Mouse (Mus musculus): Measurements from ENCODE around the gene Plk3.
"Not testable (repeated sequence)": the region's sequence is repeated elsewhere in the genome, so short reads cannot be mapped to it uniquely, and the experiment has no call there.

Plk3 gene

DNA sequence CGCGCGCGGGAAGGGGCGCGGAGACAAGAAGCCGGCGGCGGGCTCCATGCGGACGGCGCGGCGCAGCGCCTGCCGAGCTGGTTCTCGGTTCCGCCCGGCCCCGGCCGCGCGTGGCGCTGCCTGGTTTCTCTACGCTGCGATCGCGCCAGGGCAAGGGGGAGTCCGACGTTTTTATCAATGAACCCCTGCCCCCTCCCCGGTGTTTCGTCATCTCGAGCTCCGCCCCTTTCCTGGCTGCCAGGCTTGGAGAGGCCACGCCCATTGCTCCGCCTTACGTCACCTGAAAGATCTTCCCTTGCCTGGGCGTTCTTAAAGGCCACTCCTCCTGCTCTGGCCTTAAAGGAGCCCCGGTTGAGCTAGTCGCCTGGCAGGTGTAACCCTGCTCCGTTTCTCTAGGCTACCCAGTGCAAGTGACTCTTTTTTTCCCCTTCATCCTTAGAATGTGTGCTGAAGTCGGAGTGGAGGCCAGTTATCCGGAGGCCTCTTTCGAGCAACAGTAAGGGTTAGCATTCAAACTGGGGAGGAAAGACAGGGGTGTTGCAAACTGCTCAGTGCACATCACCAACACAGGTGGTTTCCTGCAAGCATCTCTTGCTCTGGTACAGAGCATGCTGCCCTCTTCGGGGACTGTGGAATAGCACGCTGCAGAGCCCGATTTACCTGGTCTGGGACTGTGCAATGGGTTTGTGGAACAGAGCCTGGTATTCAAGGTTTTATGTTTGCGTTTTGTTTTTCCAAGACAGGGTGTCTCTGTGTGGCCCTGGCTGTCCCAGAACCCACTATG, at the start of gene Plk3:
Plk3 (minus strand) TSS at position 147 of the 784 bp plus-strand sequence.
- DNase-seq: peak; percentile 96 to 99

GRCm38 (mm10) chr4:117182759-117183096, 49.0 kb upstream of the Plk3 start:
- DNase-seq: not testable (repeated sequence)

DNA sequence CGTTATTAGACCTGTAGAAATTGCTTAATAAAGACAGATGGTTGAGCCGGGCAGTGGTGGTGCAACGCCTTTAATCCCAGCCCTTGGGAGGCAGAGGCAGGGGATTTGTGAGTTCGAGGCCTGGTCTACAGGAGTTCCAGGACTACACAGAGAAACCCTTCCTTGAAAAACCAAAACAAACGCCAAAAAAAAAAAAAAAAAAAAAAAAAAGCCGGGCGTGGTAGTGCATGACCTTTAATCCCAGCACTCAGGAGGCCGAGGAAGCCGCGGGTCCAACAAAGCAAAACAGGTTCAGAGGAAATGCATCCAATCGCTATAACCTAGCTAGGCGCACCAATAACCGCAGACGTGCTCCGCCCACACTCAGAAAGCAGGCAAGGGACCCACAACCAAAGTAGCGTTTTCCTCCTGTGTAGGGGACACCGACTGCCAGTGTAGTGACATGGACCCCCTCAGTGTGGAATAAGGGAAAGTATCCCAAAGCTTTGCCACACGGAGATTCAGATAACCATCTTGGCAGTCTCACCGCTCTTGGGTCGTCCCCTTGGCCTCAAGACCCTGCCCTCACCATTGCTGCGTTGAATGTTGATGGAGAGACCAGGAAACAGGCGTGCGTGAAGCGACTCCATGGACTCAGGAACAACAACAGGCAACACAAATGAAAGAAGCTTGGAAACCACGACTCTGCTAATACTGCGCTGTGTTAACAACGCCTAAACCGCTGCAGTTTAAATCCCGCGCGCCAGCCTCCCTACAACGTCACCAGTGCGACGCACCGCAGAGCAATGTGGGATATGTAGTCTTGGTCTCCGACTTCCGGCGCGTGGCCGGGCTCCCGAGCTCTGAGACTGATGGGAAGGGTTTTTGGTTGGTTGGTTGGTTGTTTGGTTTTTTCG, 48.3 kb upstream of the Plk3 start, which contains the start of gene Kif2c:
Kif2c (minus strand) TSS at position 777 of the 896 bp plus-strand sequence.
- DNase-seq: peak; percentile 89 to 93

DNA sequence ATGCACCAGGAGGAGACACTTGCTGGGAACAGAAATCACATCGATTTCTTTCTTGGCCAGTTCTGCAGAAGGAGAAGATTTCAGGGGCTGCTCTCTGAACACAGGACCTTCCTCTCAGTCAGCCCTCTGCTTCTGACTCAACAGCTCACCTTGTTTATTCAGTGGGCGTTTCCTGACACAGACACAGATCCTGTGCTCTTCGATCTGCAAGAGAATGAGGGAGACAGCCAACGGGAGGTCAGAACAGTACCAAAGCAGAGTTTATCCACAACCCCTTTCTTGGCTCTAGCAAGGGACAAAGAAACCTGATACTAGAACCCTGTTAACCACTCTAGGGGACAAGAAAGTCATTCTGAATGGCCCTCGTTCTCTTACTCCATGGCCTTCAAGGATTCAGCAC, 36.2 kb upstream of the Plk3 start:
- DNase-seq: no peak

GRCm38 (mm10) chr4:117161183-117161582, 27.4 kb upstream of the Plk3 start:
- no peak for DNase-seq

GRCm38 (mm10) chr4:117159666-117160065, 25.9 kb upstream of the Plk3 start:
- no peak for DNase-seq

DNA sequence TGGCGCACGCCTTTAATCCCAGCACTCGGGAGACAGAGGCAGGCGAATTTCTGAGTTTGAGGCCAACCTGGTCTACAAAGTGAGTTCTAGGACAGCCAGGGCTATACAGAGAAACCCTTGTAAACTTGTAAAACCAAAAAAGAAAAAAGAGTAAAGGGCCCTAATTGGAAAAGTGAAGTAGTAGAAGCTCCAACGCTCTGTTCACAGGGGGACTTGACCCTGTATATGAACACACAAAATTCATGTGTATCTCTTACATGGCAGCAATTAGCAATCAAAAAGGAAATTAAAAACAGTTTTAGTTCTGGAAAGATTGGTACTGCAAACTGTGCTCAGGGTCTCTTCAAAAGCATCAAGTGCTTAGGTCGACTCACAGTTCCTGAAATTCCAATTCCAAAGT, 22.6 kb upstream of the Plk3 start:
- DNase-seq: no peak

DNA sequence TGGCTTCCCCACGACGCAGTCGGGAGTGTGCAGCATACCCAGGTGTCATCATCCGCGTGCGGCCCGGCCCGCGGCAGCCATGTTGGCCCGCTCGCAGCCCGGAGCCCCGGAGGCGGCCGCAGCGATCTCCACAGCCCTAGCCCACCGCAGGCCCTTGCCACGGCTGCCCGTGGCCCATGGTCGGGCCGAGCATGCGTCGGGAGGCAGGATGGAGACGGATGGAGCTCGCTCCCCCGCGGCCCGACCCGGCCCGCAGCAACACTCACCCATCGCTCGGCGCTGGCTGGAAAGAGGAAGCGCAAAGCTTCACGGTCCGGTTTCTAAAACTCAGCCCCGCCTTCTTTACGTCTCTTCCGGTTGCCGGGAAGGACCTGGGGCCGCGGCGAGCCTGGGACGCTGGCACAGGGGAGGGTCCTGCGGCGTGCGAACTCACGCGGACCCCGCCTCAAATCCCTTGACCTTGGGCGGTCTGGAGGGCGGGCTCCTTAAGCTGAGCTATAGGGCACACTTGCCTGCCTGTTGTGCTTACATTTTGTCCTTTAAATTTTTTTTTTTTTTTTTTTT, 22.1 kb upstream of the Plk3 start, which contains the start of gene Rps8:
Rps8 (minus strand) TSS at position 452 of the 564 bp plus-strand sequence.
- peak; percentile 86 to 88 for DNase-seq

GRCm38 (mm10) chr4:117155020-117155791, 21.4 kb upstream of the Plk3 start:
- DNase-seq: no peak

GRCm38 (mm10) chr4:117152714-117153113, 19.0 kb upstream of the Plk3 start:
- DNase-seq: no peak

DNA sequence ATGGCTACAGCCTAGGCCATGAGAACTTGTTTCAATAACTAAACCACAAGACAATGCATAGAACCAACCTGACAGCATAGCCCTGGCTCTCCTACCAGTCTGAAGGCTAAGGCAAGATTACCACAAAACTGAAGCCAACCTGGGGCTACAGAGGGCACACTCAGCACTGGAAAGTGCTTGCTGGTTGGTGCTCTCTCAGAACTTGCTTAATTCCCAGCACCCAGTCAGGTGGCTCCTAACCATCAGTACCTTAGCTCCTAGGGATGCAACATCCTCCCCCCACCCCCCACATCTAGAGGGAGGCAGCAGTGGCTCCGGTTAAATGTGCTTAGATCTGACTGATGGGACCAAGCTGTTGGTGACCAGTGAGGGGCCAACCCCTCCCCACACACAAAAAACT, 17.7 kb upstream of the Plk3 start:
- DNase-seq: no peak

- DNase-seq: no peak
These were observed 16.5 kb upstream of the Plk3 start for GRCm38 (mm10) chr4:117150212-117150733.

DNA sequence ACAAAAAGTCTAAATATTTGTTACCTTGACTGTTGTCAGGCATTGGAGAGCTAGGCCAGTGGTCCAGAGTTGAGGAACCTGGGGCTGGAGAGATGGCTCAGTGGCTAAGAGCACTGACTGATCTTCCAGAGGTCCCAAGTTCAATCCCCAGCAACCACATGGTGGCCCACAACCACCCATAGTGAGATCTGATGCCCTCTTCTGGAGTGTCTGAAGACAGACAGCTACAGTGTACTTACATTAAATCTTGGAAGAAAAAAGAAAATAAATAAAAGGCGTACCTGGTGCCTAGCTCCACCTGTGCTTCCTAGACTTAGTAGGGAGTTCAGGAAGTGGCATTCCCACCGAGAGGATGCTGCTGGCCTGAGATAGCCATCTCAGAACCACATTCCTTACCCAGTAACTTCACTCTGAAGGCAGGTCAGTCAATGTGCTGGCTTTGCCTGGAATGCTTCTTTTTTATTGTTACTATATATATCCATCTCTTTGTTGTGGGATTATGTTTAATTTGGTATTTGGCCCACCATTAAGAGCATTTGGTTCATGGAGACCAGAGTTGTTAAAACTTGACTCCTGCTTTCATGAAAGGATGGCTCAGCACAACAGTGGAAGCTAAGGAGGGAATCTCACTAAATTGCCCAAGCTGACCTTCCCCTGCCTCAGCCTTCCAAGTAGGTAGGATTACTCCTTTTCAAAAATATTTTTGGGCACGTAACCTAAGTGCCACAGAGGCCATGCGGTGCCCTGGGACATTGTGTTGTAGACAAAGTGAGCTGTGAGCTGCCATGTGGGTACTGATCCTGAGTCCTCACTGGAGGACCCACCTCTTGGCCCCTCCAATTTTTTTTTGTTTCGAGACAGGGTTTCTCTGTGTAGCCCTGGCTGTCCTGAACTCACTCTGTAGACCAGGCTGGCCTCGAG, 15.8 kb upstream of the Plk3 start:
- DNase-seq: no peak

DNA sequence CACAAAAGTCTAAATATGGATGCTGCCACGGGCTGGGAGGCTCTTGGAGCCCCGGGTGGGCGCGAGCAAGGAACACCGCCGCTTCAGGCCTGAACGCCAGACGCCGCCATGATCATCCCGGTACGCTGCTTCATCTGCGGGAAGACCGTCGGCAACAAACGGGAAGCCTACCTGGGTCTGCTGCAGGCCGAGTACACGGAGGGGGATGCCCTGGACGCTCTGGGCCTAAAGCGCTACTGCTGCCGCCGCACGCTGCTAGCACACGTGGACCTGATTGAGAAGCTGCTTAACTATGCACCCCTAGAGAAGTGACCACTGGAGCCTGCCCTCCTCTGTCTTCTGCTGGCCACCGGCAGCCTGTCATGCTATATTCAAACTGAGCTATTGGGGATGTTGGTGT, 15.1 kb upstream of the Plk3 start:
- DNase-seq: no peak

GRCm38 (mm10) chr4:117148047-117148713, 14.4 kb upstream of the Plk3 start:
- DNase-seq: no peak

DNA sequence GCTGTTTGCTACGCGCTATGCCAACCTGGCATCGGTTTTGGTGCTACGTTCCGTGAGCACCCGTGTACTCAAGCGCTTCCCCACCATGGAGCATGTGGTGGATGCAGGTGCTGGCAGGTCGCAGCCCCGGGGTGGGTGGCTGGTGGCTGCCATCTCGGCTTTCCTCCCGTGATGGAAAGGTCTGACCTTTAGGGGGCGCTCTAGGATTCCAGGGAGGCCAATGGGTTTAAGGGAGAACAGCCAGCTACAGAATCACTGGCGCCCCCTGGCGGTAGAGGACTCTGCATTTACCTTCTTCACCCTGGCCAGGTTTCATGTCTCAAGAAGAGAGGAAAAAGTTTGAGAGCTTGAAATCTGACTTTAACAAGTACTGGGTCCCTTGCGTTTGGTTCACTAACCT, 12.4 kb upstream of the Plk3 start:
- DNase-seq: peak; percentile 86 to 93

- DNase-seq: no peak
These were observed 11.5 kb upstream of the Plk3 start for GRCm38 (mm10) chr4:117145248-117145647.

DNA sequence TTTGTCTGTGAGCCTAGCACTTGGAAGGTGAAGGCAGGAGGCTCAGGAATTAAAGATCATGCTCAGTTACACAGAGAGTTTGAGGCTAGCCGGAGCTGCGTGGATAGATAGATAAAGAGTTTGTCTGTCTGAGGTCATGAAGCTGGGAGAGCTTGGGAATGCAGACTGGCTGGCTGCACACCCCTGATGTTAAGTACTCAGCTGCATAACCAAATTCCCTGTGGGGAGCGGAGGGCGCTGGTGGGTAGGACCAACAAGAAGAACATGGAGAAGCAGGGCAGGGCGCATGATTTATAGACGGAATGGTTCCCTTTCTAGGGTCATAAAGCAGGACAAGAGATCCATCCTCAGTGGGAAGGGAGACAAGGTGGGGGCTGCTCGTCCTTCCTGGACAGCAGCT, 9.3 kb upstream of the Plk3 start:
- no peak for DNase-seq

GRCm38 (mm10) chr4:117140613-117141012, 6.8 kb upstream of the Plk3 start:
- DNase-seq: no peak

DNA sequence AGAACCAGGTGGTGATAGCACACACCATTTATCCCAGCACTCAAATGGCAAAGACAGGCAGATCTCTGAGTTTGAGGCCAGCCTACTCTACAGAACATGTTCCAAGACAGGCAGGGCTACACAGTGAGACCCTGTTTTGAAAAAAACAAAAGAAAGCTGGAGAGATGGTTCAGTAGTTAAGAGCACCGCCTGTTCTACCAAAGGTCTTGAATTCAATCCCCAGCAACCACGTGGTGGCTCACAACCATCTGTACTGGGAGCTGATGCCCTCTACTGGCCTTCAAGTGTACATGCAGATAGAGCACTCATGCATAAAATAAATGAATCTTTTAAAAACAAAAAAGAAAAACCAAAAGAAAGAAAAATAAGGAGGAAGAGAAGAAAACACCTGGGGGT, 5.5 kb upstream of the Plk3 start:
- peak in 1 of 2 experiments; percentile 61 for DNase-seq

Data from kidney, adult 8-10 months (tissue).